Mouse (Mus musculus): ENCODE measurements at regions not wholly inside any gene's neighbourhood (a gene's known extent, or its start where the extent isn't known, plus 50 kb on each side); places are given as distances from the start of the nearest gene placed in this dataset.
A peak's percentile ranks its signal among the peaks of the same experiment; 100 is the strongest.

GRCm38 (mm10) chrX:99548284-99549019 lies 77.4 kb upstream of the Pja1 start:
- no peak for DNase-seq (ENCODE audit: low spot score)

DNA sequence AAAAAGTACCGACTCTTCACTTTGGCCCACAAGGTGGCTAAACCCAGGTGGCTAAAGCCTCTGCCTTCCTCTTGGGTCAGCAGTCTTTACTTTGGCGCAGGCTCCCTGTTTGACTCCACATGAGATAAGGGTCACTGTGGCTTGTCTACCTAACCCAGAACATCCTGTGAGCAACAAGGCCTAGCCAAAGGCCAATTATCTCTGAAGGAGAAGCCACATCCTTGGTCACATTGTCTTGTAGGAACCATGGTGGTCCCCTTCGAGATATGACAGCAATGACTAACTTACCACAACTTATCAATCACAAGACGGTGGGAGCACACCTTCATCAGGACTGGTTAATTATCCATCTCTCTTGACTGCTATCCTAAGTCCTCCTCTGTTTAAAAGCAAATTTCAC lies 73.3 kb upstream of the Pja1 start:
- no peak for DNase-seq (ENCODE audit: low spot score)

- no peak for DNase-seq (ENCODE audit: low spot score)
Observed at GRCm38 (mm10) chrX:99541916-99542315, 70.8 kb upstream of the Pja1 start.

- DNase-seq (ENCODE audit: low spot score) = no peak
Observed at GRCm38 (mm10) chrX:99540087-99540576, 69.1 kb upstream of the Pja1 start.

GRCm38 (mm10) chrX:99539684-99540083 lies 68.6 kb upstream of the Pja1 start:
- no peak for DNase-seq (ENCODE audit: low spot score)

- no peak for DNase-seq (ENCODE audit: low spot score)
Observed at GRCm38 (mm10) chrX:99537814-99538213, 66.7 kb upstream of the Pja1 start.

DNA sequence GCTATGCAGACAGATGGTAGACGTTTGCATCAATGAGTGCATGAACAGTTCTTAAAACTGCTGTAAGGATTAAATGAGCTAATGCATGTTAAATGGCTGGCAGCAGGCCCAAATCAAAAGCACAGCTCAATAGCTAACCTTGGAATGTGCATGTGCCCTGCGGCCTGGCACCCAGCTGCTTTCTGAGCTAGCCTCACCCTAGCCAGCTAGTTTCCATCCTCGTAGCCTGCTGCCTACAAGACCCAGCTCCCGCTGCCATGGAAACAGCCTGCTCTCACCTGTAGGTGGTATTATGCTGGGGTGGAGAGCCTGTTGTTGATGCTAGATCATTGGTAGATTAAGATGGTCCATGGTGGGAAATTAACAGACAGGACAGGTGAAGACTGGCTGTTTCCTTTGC lies 63.8 kb upstream of the Pja1 start:
- no peak for DNase-seq (ENCODE audit: low spot score)

DNA sequence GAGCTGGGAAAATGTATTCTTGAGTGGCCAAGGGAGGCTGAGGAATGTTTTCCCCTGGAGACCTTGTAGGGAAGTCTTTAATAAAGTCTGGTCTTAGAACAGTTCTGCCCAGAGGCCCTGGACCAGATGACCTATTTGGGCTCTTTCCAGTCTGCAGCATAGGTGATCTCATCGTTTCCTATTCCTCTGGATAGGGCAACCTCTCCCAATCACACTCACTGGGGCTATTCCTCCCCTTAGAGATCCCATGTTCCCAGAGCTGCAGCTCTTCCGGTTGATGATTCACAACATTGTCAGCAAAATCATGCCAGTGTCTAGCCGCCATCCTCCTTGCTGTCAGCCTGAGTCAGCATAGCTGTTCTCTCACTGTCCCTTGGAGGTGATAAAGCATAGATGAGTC lies 60.1 kb upstream of the Pja1 start:
- peak; percentile 47 for DNase-seq (ENCODE audit: low spot score)

- DNase-seq (ENCODE audit: low spot score) = no peak
Observed at GRCm38 (mm10) chrX:99530511-99530910, 59.4 kb upstream of the Pja1 start.

GRCm38 (mm10) chrX:99523306-99523705 lies 52.2 kb upstream of the Pja1 start:
- no peak for DNase-seq (ENCODE audit: low spot score)

GRCm38 (mm10) chrX:99522830-99523229 lies 51.8 kb upstream of the Pja1 start:
- peak; percentile 60 for DNase-seq (ENCODE audit: low spot score)

DNA sequence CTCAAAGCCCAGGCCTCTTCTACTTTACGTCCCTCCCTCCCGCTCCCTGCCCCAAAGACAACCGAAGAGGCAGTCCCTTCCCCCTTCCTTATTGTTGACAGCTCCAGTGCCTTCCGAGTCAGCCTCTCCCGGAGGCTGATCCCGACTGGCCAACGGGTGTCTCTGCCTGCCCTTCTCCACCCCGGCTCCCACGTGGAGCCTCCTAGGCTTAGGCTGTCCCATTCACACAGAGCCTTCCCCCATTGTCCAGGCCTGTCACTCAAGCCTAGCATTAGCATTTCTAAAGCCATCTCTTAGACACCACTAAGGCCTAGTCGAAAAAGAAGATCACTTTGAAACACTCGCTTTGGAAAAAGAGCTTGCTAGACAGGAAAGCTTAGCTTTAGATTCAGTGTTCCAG lies 51.2 kb upstream of the Pja1 start:
- DNase-seq (ENCODE audit: low spot score) = no peak

DNA sequence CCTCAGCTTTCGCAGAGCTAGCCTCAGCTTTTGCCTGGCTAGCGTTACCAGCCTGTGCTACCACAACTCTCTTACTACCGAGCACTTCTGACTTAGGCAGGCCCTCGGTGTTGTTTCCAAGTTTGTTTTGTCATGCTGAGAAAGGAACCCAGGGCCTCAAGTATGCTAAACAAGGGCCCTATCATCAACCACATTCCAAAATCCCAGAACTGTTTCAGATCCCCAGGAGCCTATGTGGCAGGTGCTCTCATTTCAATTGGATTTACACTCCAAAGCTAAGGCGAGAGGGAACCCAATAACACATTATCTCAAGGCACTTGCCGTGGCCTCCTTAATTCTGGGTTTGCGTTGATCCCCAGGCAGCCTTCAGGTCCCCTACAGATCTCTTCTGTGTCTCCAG lies 50.8 kb upstream of the Pja1 start:
- no peak for DNase-seq (ENCODE audit: low spot score)

Data from gastrocnemius, adult 18-20 months (tissue).